ENCODE assay signal across 13 mouse cellular contexts in genomic region chr3:51387868-51388381, GRCm38 (mm10). TPM values are rescaled to one million over a fixed set of nuclear protein-coding genes. Genes with fewer than 3 reads are reported as not detected.
DNase-seq lines count a peak whose midpoint lies in the region; ATAC-seq and TF ChIP-seq lines count a peak whose summit lies in the region.
"Had no signal": no experiment of that assay in that cellular context is flagged by ENCODE, and none has a peak within 500 bp of the region (broad histone marks: within the 10 kb centered on the region; RNA-seq: fewer than 3 reads in every experiment).

No protein-coding gene starts in this region.

- no peak overlapping the region for H3K4me3 ChIP-seq in kidney, adult 2 months (ENCODE audit: insufficient read depth, low read depth, low read length)
- no peak overlapping the region for H3K4me3 ChIP-seq in kidney, embryonic 14.5 days (ENCODE audit: low read length)
- H3K4me3 ChIP-seq in liver, postnatal 0 days (ENCODE audit: low read depth, low read length), result no peak overlapping the region

- no peak for ATAC-seq in kidney, embryonic 14.5 days (ENCODE audit: low FRiP score, low TSS enrichment)
- ATAC-seq in liver, postnatal 0 days, result peak; percentile 52
- ATAC-seq: forebrain, postnatal 0 days had no signal

- TF ChIP-seq POLR2A in kidney, adult 2 months (IDR thresholded peaks at IDR 0.05; ENCODE audit: low read depth, low read length), result no peak

- no peaks in the 10 kb centered on the region for H3K9me3 ChIP-seq in kidney, embryonic 14.5 days (ENCODE audit: control insufficient read depth, low read length)
- no peaks in the 10 kb centered on the region for H3K9me3 ChIP-seq in liver, postnatal 0 days (ENCODE audit: low read length)
- H3K9me3 ChIP-seq: embryonic facial prominence, embryonic 13.5 days had no signal

- no peak for TF ChIP-seq EP300 in liver, postnatal 0 days (IDR thresholded peaks at IDR 0.05; ENCODE audit: low read depth)

- peak; percentile 64 for DNase-seq in kidney, adult 2 months
- peak; percentile 48 to 54 for DNase-seq in cerebellum, adult 18-20 months
- peak; percentile 55 for DNase-seq in kidney, postnatal 10 days
- DNase-seq in liver, postnatal 0 days, result peak; percentile 46
- DNase-seq in frontal cortex, postnatal 10 days (ENCODE audit: low spot score in 2 of 2), result no peak
- no peak for DNase-seq in embryo, embryonic 9.5 days (ENCODE audit: extremely low spot score)
- no peak for DNase-seq in urinary bladder, adult 18-20 months (ENCODE audit: low spot score in 2 of 2)
- DNase-seq: adrenal gland, adult 2 months; forebrain, postnatal 0 days; heart, postnatal 10 days; lung, embryonic 14.5 days had no signal

- H3K27me3 ChIP-seq in kidney, adult 2 months (replicated peaks; ENCODE audit: control insufficient read depth, insufficient read depth, low read length), result no peaks in the 10 kb centered on the region
- H3K27me3 ChIP-seq in kidney, embryonic 14.5 days (ENCODE audit: control insufficient read depth, insufficient read depth, low read length), result no peaks in the 10 kb centered on the region; the same call in 1 of the 2 replicates
- no peaks in the 10 kb centered on the region for H3K27me3 ChIP-seq in liver, postnatal 0 days (ENCODE audit: insufficient read depth, low read length)

- H3K4me2 ChIP-seq in kidney, embryonic 14.5 days (replicated peaks; ENCODE audit: low read depth, low read length), result no peak overlapping the region
- peak overlapping the region; percentile 20; the same call in 1 of the 2 replicates for H3K4me2 ChIP-seq in liver, postnatal 0 days (ENCODE audit: low read depth, low read length)

- H3K27ac ChIP-seq in kidney, adult 2 months (ENCODE audit: insufficient read depth, low read depth, low read length), result no peak overlapping the region
- no peak overlapping the region for H3K27ac ChIP-seq in kidney, embryonic 14.5 days (ENCODE audit: low read depth, low read length)
- no peak overlapping the region for H3K27ac ChIP-seq in liver, postnatal 0 days (ENCODE audit: low read depth)
- H3K27ac ChIP-seq: embryonic facial prominence, embryonic 13.5 days had no signal

- no peak overlapping the region for H3K9ac ChIP-seq in kidney, embryonic 14.5 days (ENCODE audit: low read depth, low read length)
- no peak overlapping the region for H3K9ac ChIP-seq in liver, postnatal 0 days (replicated peaks)

- WGBS in kidney, adult 2 months, result 47% methylated on average over 8 of the region's 8 CpGs
- 78% methylated on average over 8 of the region's 8 CpGs for WGBS in kidney, embryonic 14.5 days
- 59% methylated on average over 8 of the region's 8 CpGs for WGBS in liver, postnatal 0 days (ENCODE audit: insufficient replicate concordance)

- TF ChIP-seq CTCF in kidney, adult 2 months (conservative IDR thresholded peaks at IDR 0.05; ENCODE audit: insufficient read depth, insufficient read length, low read depth, low read length), result no peak
- TF ChIP-seq CTCF in liver, postnatal 0 days (IDR thresholded peaks at IDR 0.05; ENCODE audit: low read depth), result no peak

- H3K4me1 ChIP-seq in kidney, adult 2 months (ENCODE audit: control insufficient read depth, insufficient read depth, low read length), result no peaks in the 10 kb centered on the region; the same call in 1 of the 2 replicates
- peaks cover 5% of the 10 kb centered on the region; the same call in 1 of the 2 replicates for H3K4me1 ChIP-seq in kidney, embryonic 14.5 days (ENCODE audit: control insufficient read depth, insufficient read depth, low read length)
- peaks cover 19% of the 10 kb centered on the region for H3K4me1 ChIP-seq in liver, postnatal 0 days (ENCODE audit: insufficient read depth)

- H3K36me3 ChIP-seq in kidney, adult 2 months (ENCODE audit: control insufficient read depth, insufficient read depth, low read length), result no peaks in the 10 kb centered on the region
- H3K36me3 ChIP-seq in kidney, embryonic 14.5 days (ENCODE audit: control insufficient read depth, insufficient read depth, low read length), result no peaks in the 10 kb centered on the region
- no peaks in the 10 kb centered on the region for H3K36me3 ChIP-seq in liver, postnatal 0 days (replicated peaks; ENCODE audit: insufficient read depth, low read length)
- H3K36me3 ChIP-seq: embryonic facial prominence, embryonic 13.5 days had no signal

RNA-seq across cellular contexts. Expression of gene Mgarp, which starts 8.6 kb away (rescaled TPM):
- polyA plus RNA-seq in kidney, adult 2 months (2012; rRNA removed), result 0.80 TPM in 1 of 2 replicates, not detected in the other
- polyA plus RNA-seq in kidney, embryonic 14.5 days (2014; fragmentation: Nextera tagmentation; extraction: Ambion mirVana), result 1.3 and 1.6 TPM in 2 replicates
- 0.34 and 0.60 TPM in 2 replicates for polyA plus RNA-seq in liver, postnatal 0 days (2015; fragmentation: Nextera tagmentation; extraction: Ambion mirVana)

RNA-seq across cellular contexts. Expression of gene Ndufc1, which starts 20.9 kb away (rescaled TPM):
- polyA plus RNA-seq in kidney, adult 2 months (2012; rRNA removed), result 368 and 461 TPM in 2 replicates
- polyA plus RNA-seq in kidney, embryonic 14.5 days (2014; fragmentation: Nextera tagmentation; extraction: Ambion mirVana), result 711 and 870 TPM in 2 replicates
- polyA plus RNA-seq in liver, postnatal 0 days (2015; fragmentation: Nextera tagmentation; extraction: Ambion mirVana), result 766 and 780 TPM in 2 replicates

RNA-seq across cellular contexts. Expression of gene Naa15, which starts 27.0 kb away (rescaled TPM):
- polyA plus RNA-seq in kidney, adult 2 months (2012; rRNA removed), result 2.3 and 3.5 TPM in 2 replicates
- polyA plus RNA-seq in kidney, embryonic 14.5 days (2014; fragmentation: Nextera tagmentation; extraction: Ambion mirVana), result 40.0 and 57.1 TPM in 2 replicates
- polyA plus RNA-seq in liver, postnatal 0 days (2015; fragmentation: Nextera tagmentation; extraction: Ambion mirVana), result 11.3 and 11.9 TPM in 2 replicates

RNA-seq across cellular contexts. Expression of gene Elf2, which starts 47.5 kb away (rescaled TPM):
- polyA plus RNA-seq in kidney, adult 2 months (2012; rRNA removed), result 23.5 and 28.1 TPM in 2 replicates
- 51.4 and 61.6 TPM in 2 replicates for polyA plus RNA-seq in kidney, embryonic 14.5 days (2014; fragmentation: Nextera tagmentation; extraction: Ambion mirVana)
- 19.6 and 22.1 TPM in 2 replicates for polyA plus RNA-seq in liver, postnatal 0 days (2015; fragmentation: Nextera tagmentation; extraction: Ambion mirVana)

Comparison
In these comparisons a context has a peak if more than half of its experiments do, and no peak if none do; other contexts are left out.
1. DNase-seq: peak in kidney, adult 2 months (single experiment), cerebellum, adult 18-20 months (2 of 2), kidney, postnatal 10 days (single experiment) and liver, postnatal 0 days (single experiment); none in frontal cortex, postnatal 10 days (0 of 2), embryo, embryonic 9.5 days (single experiment) and urinary bladder, adult 18-20 months (0 of 2).